Mouse (Mus musculus): ENCODE measurements at regions not wholly inside any gene's neighbourhood (a gene's known extent, or its start where the extent isn't known, plus 50 kb on each side); places are given as distances from the start of the nearest gene placed in this dataset.

DNA sequence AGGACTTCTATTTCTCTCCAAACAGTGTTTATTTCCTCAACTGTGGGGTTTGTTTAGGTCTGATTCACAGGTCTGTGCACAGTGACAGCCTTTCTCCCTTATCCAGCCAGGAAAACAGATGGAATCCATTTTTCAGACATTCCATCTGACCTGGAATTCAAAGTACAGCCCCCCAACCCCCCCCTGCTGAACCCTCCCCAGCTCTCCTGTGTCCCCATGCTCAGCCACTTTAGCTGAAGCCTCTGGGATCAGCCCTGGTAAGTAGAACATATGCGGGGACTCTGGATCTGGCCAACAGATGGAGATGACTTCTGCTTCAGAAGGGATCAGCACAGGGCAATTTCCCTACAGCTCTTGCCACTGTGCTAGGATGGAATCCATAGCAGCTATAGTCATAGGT lies 674.2 kb downstream of the Fat4 start:
- DNase-seq (ENCODE audit: low spot score in 2 of 2): no peak

DNA sequence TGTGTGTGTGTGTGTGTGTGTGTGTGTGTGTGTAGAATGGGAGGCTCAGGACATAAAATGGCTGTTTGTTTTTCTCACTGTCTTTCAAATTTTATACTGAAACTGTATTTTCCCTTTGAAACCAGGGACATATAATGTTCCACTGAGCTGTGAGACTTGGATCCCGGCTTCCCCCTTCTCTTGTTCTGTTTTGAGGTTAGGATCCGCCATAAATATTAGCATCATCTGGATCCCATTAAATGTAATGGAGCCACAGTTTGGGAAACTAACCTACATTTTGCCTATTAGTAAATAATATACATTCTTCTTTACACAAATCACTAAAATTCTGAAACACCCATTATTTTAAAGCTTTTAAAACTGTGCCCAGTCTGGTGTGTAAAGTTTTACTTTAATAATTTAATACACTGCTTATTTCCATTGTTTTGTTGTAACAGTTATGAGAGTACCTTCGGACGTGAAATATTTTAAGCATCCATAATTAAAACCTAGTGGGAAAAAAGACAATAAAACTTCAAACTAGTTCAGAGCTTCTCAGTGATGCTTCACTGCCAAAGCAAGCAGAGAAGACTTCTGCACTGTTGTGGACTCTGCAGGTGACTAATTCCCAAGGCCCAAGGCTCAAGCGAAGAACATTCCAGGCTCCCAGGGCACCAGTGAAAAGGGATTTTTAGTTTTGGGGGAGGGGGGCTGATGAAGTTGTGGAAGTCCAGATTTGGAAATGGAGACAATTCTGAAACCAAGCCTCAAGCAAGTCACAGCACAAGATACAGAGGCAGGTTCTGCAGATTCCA lies 684.9 kb downstream of the Fat4 start:
- no peak for DNase-seq (ENCODE audit: low spot score in 2 of 2)

DNA sequence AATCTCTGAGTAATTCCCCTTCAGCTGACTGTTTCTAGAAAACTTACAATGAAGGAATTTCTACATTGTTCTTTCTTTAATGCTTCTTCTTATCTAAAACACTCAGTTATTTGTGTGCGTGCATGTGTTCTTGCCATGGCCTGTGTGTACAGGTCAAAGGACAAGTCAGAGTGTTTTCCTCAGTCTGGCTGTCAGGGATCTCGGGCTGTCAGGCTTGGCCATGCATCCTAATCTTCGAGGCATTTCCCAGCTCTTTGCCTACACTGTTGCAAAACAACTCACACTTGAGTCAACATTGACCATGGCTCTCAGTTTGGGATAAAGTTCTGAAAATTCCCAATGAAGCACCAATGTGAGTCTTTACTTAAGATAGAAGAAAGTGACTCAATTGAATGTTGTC lies 688.5 kb downstream of the Fat4 start:
- DNase-seq (ENCODE audit: low spot score in 2 of 2): no peak

DNA sequence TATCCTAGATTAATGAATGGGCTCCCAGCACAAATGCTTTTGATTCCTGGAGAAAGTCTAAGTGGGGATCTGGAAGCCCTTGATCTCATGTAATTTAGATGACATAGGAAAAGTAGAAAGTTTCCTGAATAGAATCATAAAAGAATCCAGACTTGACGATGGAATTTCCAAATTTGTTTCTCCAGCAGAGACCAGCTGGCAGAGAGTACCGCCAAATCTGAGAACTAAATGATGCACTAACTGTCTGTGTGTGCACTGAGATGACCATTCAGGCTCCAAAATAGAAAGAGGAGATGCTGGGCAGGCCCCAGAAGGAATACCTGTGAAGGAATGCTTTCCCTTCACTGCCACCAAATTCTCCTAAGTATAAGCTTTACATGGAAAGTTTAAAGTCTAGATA lies 704.6 kb downstream of the Fat4 start:
- DNase-seq (ENCODE audit: low spot score in 2 of 2): no peak

DNA sequence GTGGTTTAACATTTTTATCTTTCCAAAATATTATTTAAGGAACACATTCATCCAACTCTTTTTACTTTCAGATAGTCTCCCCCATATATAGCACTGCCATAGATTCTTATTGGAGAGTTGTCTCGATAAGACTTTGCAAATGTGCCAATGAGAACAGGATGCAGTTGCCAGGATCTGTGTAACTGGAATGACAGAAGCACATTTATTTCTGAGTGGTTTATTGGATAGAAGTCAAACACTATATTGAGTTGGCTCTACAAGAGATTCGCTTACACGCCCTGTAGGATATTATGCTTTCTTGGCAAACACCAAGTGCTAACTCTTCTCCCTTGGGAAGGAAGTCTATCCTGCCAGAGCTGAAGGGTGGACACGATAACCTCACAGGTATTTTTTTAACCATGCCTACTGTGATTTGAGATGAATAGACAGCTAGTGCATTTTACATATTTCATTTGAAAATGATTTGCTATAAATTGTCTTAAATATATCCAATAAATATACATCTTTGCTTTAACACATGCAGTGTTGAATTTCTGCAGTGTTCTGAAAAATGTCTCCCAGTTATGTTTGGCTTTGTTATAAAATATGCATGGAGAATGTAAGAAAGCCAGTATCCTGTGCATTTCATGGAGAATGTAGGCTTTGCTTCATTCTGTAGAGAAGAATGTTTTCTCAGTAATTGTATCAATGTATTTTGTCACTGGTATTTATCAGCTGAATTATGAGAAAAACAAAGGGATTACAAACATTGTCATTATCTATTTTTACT lies 705.8 kb downstream of the Fat4 start:
- no peak for DNase-seq (ENCODE audit: low spot score in 2 of 2)

DNA sequence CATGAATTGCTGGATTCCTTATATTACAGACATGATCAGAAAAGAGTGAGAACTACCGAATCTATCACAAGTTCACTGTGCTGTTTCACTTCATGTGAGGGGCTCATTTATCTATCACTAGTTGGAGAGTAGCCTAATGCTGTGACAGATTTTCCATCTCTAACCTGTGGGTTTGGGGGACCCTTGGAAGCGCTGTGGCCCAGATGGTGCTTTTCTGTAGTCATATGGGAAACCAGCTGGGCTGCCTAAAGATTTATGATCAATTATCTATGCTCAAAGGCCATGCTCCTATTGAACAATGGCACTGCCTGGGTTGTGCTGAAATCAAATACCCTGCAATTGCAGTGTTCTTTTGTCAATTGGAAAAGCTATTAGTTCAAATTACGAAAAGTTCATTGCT lies 723.2 kb downstream of the Fat4 start:
- DNase-seq (ENCODE audit: low spot score in 2 of 2): peak in 1 of 2 experiments; percentile 19

DNA sequence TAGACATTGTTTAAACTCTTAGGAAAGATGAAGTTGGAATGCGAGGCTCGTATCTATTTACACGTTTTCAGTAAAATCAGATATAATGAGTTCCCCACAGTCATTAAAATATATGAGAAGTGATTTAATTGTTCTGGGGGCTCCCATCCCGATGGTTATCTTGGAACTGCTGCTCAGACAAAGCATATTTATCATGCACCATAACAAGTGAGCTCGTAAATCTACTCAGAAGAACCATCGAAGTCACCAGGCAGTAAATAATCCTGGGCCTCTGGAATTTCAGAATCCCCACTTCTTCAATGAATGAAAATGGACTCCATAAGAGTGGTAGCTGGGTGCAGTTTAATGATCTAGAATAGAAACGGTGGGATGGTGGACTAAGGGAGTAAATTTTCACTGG lies 725.7 kb downstream of the Fat4 start:
- DNase-seq (ENCODE audit: low spot score in 2 of 2): no peak

DNA sequence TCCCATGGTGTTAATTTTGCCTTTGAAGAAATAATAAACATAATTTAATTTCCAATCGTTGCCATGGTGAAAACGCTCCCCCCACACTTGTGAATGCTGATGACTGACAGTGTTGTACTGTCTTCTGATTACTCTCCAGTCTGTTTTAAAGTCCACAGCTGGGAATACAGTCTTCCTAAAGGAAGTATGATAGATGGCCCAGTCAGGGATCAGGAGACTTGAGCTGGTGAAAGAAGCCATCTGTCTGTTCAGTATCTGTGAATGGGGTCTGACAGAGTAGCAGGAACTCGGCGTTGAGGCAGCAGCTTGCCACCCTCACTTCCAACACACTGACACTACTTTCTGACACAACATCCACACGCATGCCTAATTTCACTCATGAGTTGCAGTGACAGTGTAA lies 751.2 kb downstream of the Fat4 start:
- DNase-seq (ENCODE audit: low spot score in 2 of 2): no peak

DNA sequence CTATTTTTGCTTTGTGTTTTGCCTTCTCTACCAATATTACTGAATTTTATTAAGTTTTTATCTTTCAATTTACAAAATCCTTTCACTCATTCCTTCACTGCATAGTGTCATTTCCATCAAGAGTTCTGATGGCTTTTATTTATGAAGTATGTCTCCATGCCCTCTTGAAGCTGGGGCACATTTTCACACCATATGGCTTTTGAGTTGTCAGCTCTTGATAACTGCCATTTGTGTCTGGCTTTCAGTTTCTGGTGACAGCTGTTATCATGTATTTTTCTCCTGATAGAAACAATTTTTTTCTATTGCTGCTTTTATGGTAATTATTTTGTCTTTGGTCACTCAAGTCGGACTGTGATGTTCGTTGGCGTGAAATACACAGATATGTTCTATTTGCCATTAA lies 756.5 kb downstream of the Fat4 start:
- no peak for DNase-seq (ENCODE audit: low spot score in 2 of 2)

DNA sequence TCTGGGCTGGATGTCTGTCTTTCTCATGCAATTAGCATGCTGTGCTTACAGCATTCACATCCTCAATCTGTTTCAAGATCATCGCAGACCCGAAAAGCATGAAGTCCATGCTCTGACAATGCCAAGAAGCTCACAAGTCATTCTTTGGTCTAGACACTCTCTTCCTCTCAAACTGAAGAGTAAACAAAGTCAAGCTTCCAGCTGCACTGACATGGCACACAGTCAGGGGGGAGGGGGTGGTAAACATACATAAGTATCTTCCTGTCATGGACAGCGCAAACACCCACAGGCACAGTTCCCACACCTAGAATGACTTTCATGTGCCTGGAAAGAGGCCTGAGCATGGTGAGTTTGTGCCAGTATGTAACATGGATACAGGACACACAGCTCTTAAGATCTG lies 780.1 kb downstream of the Fat4 start:
- DNase-seq (ENCODE audit: low spot score in 2 of 2): no peak

DNA sequence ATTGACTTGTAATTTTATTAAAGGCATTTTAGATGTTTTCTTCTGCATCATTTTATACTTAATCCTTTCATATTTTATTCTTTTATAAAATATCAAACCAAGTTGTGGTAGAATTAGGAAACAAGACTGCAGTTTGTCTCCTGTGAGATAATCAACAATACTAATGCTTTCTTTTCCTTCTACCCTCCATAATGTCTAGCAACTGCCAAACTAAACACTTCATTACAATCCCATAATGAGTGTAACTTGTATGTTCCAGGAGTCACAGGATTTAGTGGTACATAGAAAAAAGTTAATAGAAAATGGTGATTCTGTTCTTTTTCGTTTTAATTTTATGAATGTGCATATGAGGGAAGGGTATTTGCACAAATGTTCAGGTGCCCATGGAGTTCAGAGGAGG lies 782.4 kb downstream of the Fat4 start:
- DNase-seq (ENCODE audit: low spot score in 2 of 2): no peak

DNA sequence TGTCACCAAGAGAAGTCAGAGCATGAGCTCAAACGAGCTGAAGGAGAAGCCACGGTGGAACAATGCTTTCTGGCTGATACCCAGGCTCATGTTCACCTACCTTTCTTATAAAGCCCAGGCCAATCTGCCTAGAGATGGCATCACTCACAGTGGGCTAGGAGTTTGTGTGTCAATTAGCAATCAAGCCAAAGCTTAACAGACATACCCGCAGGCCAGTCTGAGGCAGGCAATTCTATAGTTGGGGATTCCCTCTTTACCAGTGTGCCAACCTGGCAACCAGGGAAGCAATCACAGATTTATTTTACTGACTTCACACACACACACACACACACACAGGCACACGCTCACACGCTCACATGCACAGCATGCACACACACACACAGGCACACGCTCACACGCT lies 787.3 kb downstream of the Fat4 start:
- DNase-seq (ENCODE audit: low spot score in 2 of 2): no peak

DNA sequence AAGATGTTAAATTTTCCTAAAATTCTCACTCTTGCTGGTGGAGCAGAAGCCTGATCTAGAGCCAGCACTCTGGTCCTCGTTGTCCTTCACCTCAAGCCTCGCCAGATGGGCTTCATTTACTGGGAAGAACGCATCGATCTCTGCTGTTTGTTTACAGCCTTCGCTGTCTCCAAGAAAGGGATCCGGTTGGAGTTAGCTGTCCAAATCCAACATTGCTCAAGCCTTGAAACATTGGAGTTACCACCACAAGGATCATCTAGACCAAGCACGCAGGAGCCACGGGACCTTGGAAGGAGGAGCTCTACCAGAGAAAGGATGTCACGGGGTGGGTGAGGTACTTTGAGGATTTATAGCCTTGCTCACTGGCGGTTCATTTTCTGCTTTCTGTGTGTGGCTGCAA lies 788.2 kb downstream of the Fat4 start:
- DNase-seq (ENCODE audit: low spot score in 2 of 2): no peak

DNA sequence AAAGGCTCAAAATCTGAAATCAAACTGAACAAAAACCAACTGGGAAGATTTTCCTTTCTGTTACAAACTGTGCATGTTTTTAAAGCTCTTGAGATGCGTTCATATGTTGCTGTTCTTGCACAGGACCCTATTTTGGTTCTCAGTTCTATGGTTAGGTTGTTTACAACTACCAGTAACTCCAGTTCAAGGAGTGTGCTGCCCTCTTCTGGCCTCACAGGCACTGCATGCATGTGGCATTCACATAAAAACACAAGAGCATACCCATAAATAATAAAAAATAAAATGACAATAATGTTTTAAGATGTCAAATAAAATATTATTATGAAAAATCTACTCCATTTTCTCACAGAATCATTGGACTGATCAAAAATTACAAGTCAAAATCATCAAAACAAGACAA lies 818.9 kb downstream of the Fat4 start:
- DNase-seq (ENCODE audit: low spot score in 2 of 2): no peak

DNA sequence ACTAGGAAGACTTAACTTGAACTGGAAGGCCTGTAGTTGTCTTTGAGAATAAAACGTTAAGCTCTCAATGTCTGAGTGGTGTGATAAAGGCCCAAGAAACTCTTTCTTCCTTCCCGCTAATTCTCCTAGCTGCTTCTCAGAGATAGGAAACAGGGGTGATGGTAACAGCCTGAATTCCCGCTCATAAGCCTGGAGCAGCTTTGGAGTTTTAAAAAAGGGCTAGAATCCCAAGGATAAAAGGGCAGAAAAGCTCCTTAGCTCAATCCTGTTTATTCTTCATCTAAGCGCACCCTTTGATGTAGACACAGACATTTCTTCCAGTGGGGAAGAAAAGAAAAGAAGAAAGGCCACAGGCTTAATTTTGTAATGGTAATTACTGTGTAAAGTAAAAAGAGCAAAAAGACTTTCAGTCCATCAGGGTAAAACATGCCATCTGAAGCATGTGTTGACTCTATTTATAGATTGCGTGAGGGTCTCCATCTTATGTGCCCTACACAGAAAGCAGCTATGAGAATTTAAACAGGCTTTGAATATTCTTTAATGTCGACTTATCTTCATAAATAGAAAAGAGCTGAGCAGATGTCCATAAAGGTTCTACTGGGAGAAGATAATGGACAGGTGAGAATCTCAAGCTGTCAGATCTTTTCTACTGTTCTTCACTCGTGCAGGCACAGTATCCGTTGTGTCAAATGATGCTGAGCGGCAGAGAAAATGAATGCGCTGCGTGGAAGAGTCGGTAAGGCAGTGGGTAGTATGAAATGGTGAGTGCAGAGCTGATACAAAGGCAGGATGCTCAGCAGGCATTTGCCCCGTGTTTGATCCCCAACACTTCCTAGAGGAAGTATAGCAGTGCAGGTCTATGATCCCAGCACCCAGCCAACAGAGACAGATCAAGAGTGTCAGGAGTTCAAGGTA lies 818.0 kb upstream of the Intu start:
- no peak for DNase-seq (ENCODE audit: low spot score in 2 of 2)

DNA sequence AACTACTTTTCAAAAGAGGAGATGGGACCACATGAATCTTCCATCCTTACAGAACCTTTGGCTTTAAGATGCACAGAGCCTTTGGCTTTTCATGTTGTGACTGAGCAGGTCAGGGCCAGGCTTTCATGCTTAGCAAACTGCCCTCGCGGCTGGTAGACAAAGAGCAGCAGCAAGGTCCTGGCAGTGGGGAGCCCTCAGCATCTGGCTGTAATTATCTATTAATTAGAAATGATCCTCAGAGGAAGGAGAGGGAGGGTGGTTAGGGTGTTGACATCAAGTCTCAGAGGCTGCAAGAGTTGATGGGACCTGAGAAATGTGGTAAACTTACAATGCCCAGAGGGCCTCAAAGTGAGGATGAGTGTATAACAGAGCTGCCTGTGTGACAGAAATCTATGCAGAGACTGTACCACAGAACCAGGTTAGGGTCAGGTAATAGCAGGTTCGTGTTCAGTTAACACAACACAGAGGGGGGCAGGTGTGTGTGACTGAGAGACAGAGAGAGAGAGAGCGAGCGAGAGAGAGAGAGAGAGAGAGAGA lies 817.0 kb upstream of the Intu start:
- no peak for DNase-seq (ENCODE audit: low spot score in 2 of 2)

DNA sequence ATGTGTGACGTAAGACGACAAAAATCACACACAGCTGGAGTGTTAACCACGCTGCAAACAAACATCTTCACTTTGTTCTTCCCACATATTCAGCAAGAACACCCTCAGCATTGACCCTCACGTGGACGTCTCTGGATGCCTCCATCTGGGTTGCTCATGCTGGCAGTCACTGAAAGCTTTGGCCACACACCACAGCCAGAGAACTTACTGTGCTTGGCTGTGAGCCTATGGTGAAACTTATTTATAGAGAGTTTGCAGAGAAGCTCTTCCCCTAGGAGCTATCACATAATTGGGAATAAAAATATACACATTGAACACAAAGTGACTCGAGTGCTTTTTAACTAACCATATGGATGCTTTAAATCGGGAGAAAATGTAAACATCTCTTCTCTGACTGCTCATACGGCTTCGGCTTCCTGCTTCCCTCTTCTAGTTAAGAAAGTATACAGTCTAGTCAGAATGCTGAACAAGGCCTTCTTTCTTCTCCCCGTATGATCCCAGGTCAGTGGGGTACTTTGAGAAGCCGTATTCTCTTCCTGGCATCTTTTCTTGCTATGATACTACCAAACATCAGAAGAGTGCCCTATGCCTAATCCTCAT lies 812.0 kb upstream of the Intu start:
- peak in 1 of 2 experiments; percentile 9 for DNase-seq (ENCODE audit: low spot score in 2 of 2)

DNA sequence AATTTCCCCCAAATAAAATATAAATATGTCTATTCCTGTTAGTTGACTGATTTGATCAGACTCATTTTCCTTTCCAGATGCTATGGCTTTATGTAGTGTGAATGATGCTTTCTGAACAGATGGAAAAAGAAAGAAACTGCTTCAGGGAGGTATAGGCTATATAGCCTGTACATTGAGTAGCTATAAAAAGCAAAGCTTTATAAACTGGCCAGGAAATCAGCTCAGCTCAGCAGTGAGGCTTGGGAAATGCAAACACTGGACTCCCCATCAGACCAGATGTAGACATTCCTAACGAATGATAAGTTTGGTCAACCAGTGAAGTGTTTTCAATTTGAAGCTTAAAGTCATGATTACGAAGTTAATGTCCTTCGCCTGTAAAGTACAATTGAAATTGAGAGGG lies 805.3 kb upstream of the Intu start:
- no peak for DNase-seq (ENCODE audit: low spot score in 2 of 2)

DNA sequence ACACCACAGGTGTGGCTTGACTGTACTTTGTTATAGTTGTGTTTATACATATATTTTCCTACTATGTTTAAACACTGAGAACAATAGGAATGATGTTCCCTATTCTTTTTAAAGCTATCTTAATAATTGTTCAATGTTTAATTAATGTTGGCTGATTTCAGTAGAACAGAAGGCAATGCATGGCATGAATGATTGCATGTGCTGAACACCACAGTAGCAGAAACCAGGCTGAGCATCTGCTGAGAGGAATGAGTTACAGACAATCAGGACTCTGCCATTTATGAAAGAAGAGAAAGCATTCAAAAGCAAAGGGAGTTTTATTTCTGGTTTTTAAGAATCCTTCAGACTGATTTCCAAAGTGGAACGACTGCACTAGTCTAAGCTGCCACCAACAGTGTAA lies 794.4 kb upstream of the Intu start:
- DNase-seq (ENCODE audit: low spot score in 2 of 2): peak; percentile 32 to 36

DNA sequence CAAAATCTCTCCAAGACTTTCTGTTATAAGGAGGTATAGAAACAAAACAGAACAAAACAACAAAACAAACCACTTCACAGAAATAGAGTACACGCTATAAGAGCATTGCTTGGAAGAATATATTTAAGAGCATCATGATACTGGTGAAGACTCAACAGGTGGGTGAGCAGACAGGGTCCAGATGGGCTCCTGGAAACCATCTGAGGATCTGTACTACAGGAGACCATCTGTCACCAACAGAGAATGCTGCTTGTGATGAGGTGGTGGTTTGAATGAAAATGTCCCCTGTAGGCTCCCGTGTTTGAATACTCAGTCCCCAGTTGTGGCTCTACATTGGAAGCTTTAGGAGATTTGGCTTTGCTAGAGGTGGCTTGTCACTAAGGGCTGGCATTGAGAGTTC lies 785.1 kb upstream of the Intu start:
- peak; percentile 62 to 86 for DNase-seq (ENCODE audit: low spot score in 2 of 2)

DNA sequence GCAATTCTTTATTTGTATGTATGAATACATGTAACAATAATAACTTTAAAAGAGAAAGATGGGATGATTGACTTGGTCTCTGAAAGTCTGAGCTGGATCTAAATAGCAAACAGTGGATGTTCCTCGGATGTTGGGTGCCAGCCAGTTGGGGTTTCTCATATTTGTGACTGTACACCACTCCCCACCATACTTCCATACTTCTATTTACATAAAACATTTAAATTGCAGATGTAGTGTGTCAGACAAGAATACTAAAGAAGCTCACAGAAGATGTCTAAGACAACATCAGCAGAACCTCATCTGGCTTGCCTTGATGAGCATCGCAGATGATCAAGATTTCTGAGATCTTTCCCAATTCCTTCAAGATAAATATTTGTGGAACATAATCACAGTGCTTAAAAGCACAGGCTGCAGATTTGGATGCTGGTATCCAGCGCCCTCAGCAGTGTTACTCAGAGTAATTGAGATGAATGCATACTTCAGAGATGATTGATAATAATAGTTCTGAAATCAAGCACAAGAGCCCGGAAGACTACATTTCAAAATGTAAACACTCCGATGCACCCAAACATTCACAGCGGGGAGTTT lies 762.0 kb upstream of the Intu start:
- DNase-seq (ENCODE audit: low spot score in 2 of 2): no peak
